Mouse (Mus musculus): ENCODE results near the gene Wdr12. TPM values are rescaled to one million over a fixed set of nuclear protein-coding genes. Genes with fewer than 3 reads are reported as not detected.
A peak's percentile ranks its signal among the peaks of the same experiment; 100 is the strongest.
"Not testable (repeated sequence)": the region's sequence is repeated elsewhere in the genome, so short reads cannot be mapped to it uniquely, and the experiment has no call there.

Gene Wdr12
- polyA plus RNA-seq, 1 experiment from 2014 or later: 47.6 TPM

GRCm38 (mm10) chr1:60075590-60075989 is 22.9 kb downstream of the Wdr12 start:
- no peak for ATAC-seq (ENCODE audit: low read depth)
- Histone ChIP-seq H3K9ac (replicated peaks; ENCODE audit: low read depth, low read length) (no peak overlapping the region), H3K9me3 (ENCODE audit: control insufficient read depth, low read length) (no peaks in the 10 kb centered on the region), H3K27me3 (ENCODE audit: control insufficient read depth, insufficient read depth, low read length) (no peaks in the 10 kb centered on the region), H3K4me2 (ENCODE audit: low read depth, low read length) (no peak overlapping the region), H3K27ac (ENCODE audit: low read depth, low read length) (no peak overlapping the region), H3K36me3 (ENCODE audit: control insufficient read depth, insufficient read depth, low read length) (peaks cover 20% of the 10 kb centered on the region; the same call in 1 of the 2 replicates), H3K4me1 (ENCODE audit: control insufficient read depth, insufficient read depth, low read length) (no peaks in the 10 kb centered on the region), H3K4me3 (ENCODE audit: low read depth, low read length) (no peak overlapping the region)
- 66% methylated on average over 3 of the region's 3 CpGs for WGBS

- Histone ChIP-seq H3K4me1 (ENCODE audit: control insufficient read depth, insufficient read depth, low read length) (no peaks in the 10 kb centered on the region), H3K36me3 (ENCODE audit: control insufficient read depth, insufficient read depth, low read length) (peaks cover 20% of the 10 kb centered on the region; the same call in 1 of the 2 replicates), H3K9me3 (ENCODE audit: control insufficient read depth, low read length) (no peaks in the 10 kb centered on the region), H3K9ac (replicated peaks; ENCODE audit: low read depth, low read length) (no peak overlapping the region), H3K27ac (ENCODE audit: low read depth, low read length) (no peak overlapping the region), H3K4me3 (ENCODE audit: low read depth, low read length) (no peak overlapping the region), H3K4me2 (ENCODE audit: low read depth, low read length) (no peak overlapping the region), H3K27me3 (ENCODE audit: control insufficient read depth, insufficient read depth, low read length) (no peaks in the 10 kb centered on the region)
- ATAC-seq (ENCODE audit: low read depth): no peak
- WGBS: 76% methylated on average over 2 of the region's 2 CpGs
Observed at GRCm38 (mm10) chr1:60074935-60075334, 23.5 kb downstream of the Wdr12 start.

GRCm38 (mm10) chr1:60070725-60071124 is 27.7 kb downstream of the Wdr12 start:
- H3K4me2 ChIP-seq (ENCODE audit: low read depth, low read length); H3K9ac ChIP-seq (replicated peaks; ENCODE audit: low read depth, low read length); H3K4me1 ChIP-seq (ENCODE audit: control insufficient read depth, insufficient read depth, low read length); H3K27ac ChIP-seq (ENCODE audit: low read depth, low read length); H3K36me3 ChIP-seq (ENCODE audit: control insufficient read depth, insufficient read depth, low read length); H3K4me3 ChIP-seq (ENCODE audit: low read depth, low read length); H3K9me3 ChIP-seq (ENCODE audit: control insufficient read depth, low read length); H3K27me3 ChIP-seq (ENCODE audit: control insufficient read depth, insufficient read depth, low read length); ATAC-seq (ENCODE audit: low read depth): not testable (repeated sequence)

- Histone ChIP-seq H3K9me3 (ENCODE audit: control insufficient read depth, low read length) (no peaks in the 10 kb centered on the region), H3K27ac (ENCODE audit: low read depth, low read length) (no peak overlapping the region), H3K4me3 (ENCODE audit: low read depth, low read length) (no peak overlapping the region), H3K27me3 (ENCODE audit: control insufficient read depth, insufficient read depth, low read length) (no peaks in the 10 kb centered on the region), H3K4me2 (ENCODE audit: low read depth, low read length) (no peak overlapping the region), H3K36me3 (ENCODE audit: control insufficient read depth, insufficient read depth, low read length) (no peaks in the 10 kb centered on the region), H3K9ac (replicated peaks; ENCODE audit: low read depth, low read length) (no peak overlapping the region), H3K4me1 (ENCODE audit: control insufficient read depth, insufficient read depth, low read length) (no peaks in the 10 kb centered on the region)
- no peak for ATAC-seq (ENCODE audit: low read depth)
- 77% methylated on average over 3 of the region's 3 CpGs for WGBS
Observed at GRCm38 (mm10) chr1:60056310-60056709, 42.1 kb downstream of the Wdr12 start.

- Histone ChIP-seq H3K27ac (ENCODE audit: low read depth, low read length) (no peak overlapping the region), H3K4me3 (ENCODE audit: low read depth, low read length) (no peak overlapping the region), H3K4me2 (ENCODE audit: low read depth, low read length) (no peak overlapping the region), H3K4me1 (ENCODE audit: control insufficient read depth, insufficient read depth, low read length) (no peaks in the 10 kb centered on the region), H3K36me3 (ENCODE audit: control insufficient read depth, insufficient read depth, low read length) (no peaks in the 10 kb centered on the region), H3K9me3 (ENCODE audit: control insufficient read depth, low read length) (no peaks in the 10 kb centered on the region), H3K27me3 (ENCODE audit: control insufficient read depth, insufficient read depth, low read length) (no peaks in the 10 kb centered on the region), H3K9ac (replicated peaks; ENCODE audit: low read depth, low read length) (no peak overlapping the region)
- WGBS: 50% methylated on average over 3 of the region's 3 CpGs
- no peak for ATAC-seq (ENCODE audit: low read depth)
Observed at GRCm38 (mm10) chr1:60054659-60055058, 43.8 kb downstream of the Wdr12 start.

- 90% methylated on average over 5 of the region's 5 CpGs for WGBS
- ATAC-seq (ENCODE audit: low read depth); H3K27me3 ChIP-seq (ENCODE audit: control insufficient read depth, insufficient read depth, low read length): not testable (repeated sequence)
Observed at GRCm38 (mm10) chr1:60047481-60047880, 51.0 kb downstream of the Wdr12 start.

GRCm38 (mm10) chr1:60044595-60044994 is 53.9 kb downstream of the Wdr12 start:
- Histone ChIP-seq H3K4me3 (ENCODE audit: low read depth, low read length) (no peak overlapping the region), H3K27me3 (ENCODE audit: control insufficient read depth, insufficient read depth, low read length) (no peaks in the 10 kb centered on the region), H3K4me1 (ENCODE audit: control insufficient read depth, insufficient read depth, low read length) (0 out of 2 replicates have a peak, but pooled peaks cover 3% of the 10 kb centered on the region), H3K36me3 (ENCODE audit: control insufficient read depth, insufficient read depth, low read length) (no peaks in the 10 kb centered on the region), H3K27ac (ENCODE audit: low read depth, low read length) (no peak overlapping the region), H3K4me2 (ENCODE audit: low read depth, low read length) (no peak overlapping the region), H3K9me3 (ENCODE audit: control insufficient read depth, low read length) (no peaks in the 10 kb centered on the region), H3K9ac (replicated peaks; ENCODE audit: low read depth, low read length) (no peak overlapping the region)
- no peak for ATAC-seq (ENCODE audit: low read depth)
- 88% methylated on average over 1 of the region's 1 CpGs for WGBS

More at GRCm38 (mm10) chr1:60047481-60047880, 51.0 kb downstream of the Wdr12 start:
- not testable (repeated sequence) for H3K4me2 ChIP-seq (ENCODE audit: low read depth, low read length); H3K36me3 ChIP-seq (ENCODE audit: control insufficient read depth, insufficient read depth, low read length); H3K9ac ChIP-seq (replicated peaks; ENCODE audit: low read depth, low read length); H3K4me1 ChIP-seq (ENCODE audit: control insufficient read depth, insufficient read depth, low read length); H3K27ac ChIP-seq (ENCODE audit: low read depth, low read length); H3K9me3 ChIP-seq (ENCODE audit: control insufficient read depth, low read length); H3K4me3 ChIP-seq (ENCODE audit: low read depth, low read length)

GRCm38 (mm10) chr1:60042796-60043469 is 55.5 kb downstream of the Wdr12 start, which contains the start of gene Ica1l:
Gene Ica1l, minus strand, starts transcription at chr1:60043184.
- ATAC-seq (ENCODE audit: low read depth): peak; percentile 92
- Histone ChIP-seq H3K27ac (ENCODE audit: low read depth, low read length) (peak within 1 kb of the TSS; percentile 73), H3K9ac (replicated peaks; ENCODE audit: low read depth, low read length) (peak within 1 kb of the TSS; percentile 80), H3K4me1 (ENCODE audit: control insufficient read depth, insufficient read depth, low read length) (0 out of 2 replicates have a peak, but pooled peaks cover 3% of the 10 kb centered on the region), H3K4me2 (ENCODE audit: low read depth, low read length) (peak within 1 kb of the TSS; percentile 81), H3K4me3 (ENCODE audit: low read depth, low read length) (peak within 1 kb of the TSS; percentile 82), H3K36me3 (ENCODE audit: control insufficient read depth, insufficient read depth, low read length) (no peaks in the 10 kb centered on the region), H3K27me3 (ENCODE audit: control insufficient read depth, insufficient read depth, low read length) (no peaks in the 10 kb centered on the region), H3K9me3 (ENCODE audit: control insufficient read depth, low read length) (no peaks in the 10 kb centered on the region)
- WGBS: under 1% methylated on average over 78 of the region's 99 CpGs

GRCm38 (mm10) chr1:60042398-60042795 is 56.0 kb downstream of the Wdr12 start:
- peak; percentile 50 for ATAC-seq (ENCODE audit: low read depth)
- Histone ChIP-seq H3K9me3 (ENCODE audit: control insufficient read depth, low read length) (no peaks in the 10 kb centered on the region), H3K27ac (ENCODE audit: low read depth, low read length) (peak overlapping the region; percentile 73), H3K4me1 (ENCODE audit: control insufficient read depth, insufficient read depth, low read length) (0 out of 2 replicates have a peak, but pooled peaks cover 3% of the 10 kb centered on the region), H3K4me2 (ENCODE audit: low read depth, low read length) (peak overlapping the region; percentile 81), H3K27me3 (ENCODE audit: control insufficient read depth, insufficient read depth, low read length) (no peaks in the 10 kb centered on the region), H3K9ac (replicated peaks; ENCODE audit: low read depth, low read length) (peak overlapping the region; percentile 80), H3K4me3 (ENCODE audit: low read depth, low read length) (peak overlapping the region; percentile 82), H3K36me3 (ENCODE audit: control insufficient read depth, insufficient read depth, low read length) (no peaks in the 10 kb centered on the region)
- 2% methylated on average over 19 of the region's 19 CpGs for WGBS
